Mouse (Mus musculus) cortical plate, adult 2 months (tissue): Measurements from ENCODE around the gene Qprt.

Experiments
- CTCF ChIP-seq: fragments of 200-500 bp; IDR thresholded peaks from 2 replicates; pipeline ENCODE4 v1.5.1; 2011; ENCODE audit warnings: mild to moderate bottlenecking, control low read depth, low read length; ENCODE audit not compliant: insufficient read depth; ENCODE audit errors: extremely low read depth
- POLR2A ChIP-seq: fragments of 200-500 bp; IDR thresholded peaks from 2 replicates; pipeline ENCODE4 v1.6.1; 2011; ENCODE audit warnings: mild to moderate bottlenecking, low read length, control low read depth; ENCODE audit not compliant: insufficient read depth; ENCODE audit errors: extremely low read depth

DNA sequence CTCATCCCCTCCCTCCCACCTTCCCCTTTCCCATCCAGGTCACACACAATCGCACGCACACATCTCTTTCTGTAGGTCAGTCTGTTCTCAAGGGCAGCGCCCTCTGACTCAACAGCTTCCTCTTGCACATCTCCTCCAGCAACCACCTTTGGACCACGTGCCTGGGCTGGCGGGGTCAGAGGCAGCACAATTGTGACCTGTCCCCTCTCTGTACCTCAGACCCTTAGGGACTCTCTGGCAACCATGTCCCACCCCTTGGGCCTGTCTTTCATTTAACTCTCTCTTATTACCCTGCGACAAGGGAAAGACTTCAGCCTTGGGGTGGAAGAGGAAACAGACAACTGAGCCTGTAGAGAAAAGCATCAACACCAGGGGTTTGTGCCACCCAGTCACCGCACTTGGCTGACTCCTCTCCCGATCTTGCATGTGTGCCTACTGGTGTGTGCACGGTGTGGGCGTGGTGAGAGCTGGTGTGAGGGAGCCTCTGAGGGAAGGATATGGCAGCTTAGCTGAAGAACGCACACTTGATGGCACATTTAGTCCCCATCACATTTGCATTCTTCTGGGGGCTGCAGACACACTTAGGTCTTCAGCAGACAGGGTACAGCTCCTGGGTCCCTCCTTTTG is 12.9 kb upstream of the Qprt start:
- no peak for TF ChIP-seq CTCF
- no peak for TF ChIP-seq POLR2A
